Mouse (Mus musculus) heart, embryonic 10.5 days (tissue): ENCODE results near the gene A130010J15Rik. TPM values are rescaled to one million over a fixed set of nuclear protein-coding genes. Genes with fewer than 3 reads are reported as not detected.
A peak's percentile ranks its signal among the peaks of the same experiment; 100 is the strongest.

Experiments
- DNase-seq: peaks from one replicate; pipeline ENCODE4 v3.0.0-alpha.2; 2017; ENCODE audit warnings: low spot score
- H3K27ac ChIP-seq: fragments of 300-500 bp; sonication (generic); 2 replicates; pipeline ENCODE4 v1.5.1; 2016; ENCODE audit warnings: mild to moderate bottlenecking
- H3K27me3 ChIP-seq: fragments of 300-500 bp; sonication (generic); 2 replicates; pipeline ENCODE4 v1.6.1; 2016; ENCODE audit warnings: mild to moderate bottlenecking; ENCODE audit not compliant: poor library complexity, insufficient read depth, severe bottlenecking
- H3K36me3 ChIP-seq: fragments of 300-500 bp; sonication (generic); 2 replicates; pipeline ENCODE4 v1.6.1; 2016; ENCODE audit warnings: mild to moderate bottlenecking, moderate library complexity
- H3K4me1 ChIP-seq: fragments of 300-500 bp; sonication (generic); 2 replicates; pipeline ENCODE4 v1.6.1; 2016; ENCODE audit warnings: mild to moderate bottlenecking
- H3K4me3 ChIP-seq: fragments of 300-500 bp; sonication (generic); 2 replicates; pipeline ENCODE4 v1.5.1; 2016; ENCODE audit warnings: mild to moderate bottlenecking, moderate library complexity
- H3K9me3 ChIP-seq: fragments of 300-500 bp; sonication (generic); 2 replicates; pipeline ENCODE4 v1.6.1; 2016; ENCODE audit warnings: mild to moderate bottlenecking, moderate library complexity
- WGBS: fragments of 180-500 bp; shearing (Covaris S2); methylation state at CpG from one replicate; pipeline ENCODE4 v1.1.7; 2016; 5-methylcytosine and 5-hydroxymethylcytosine counted together
- polyA plus RNA-seq: library from polyadenylated mRNA; unstranded; fragments of >200 nt; fragmentation: Nextera tagmentation; extraction: Ambion mirVana; gene quantifications from 2 replicates; pipeline ENCODE4 v1.2.1, GENCODE M21; 2016

Gene A130010J15Rik
- 15.3 and 16.5 TPM in 2 replicates for polyA plus RNA-seq

- Histone ChIP-seq H3K4me1 (peaks cover 16% of the 10 kb centered on the region), H3K36me3 (no peaks in the 10 kb centered on the region), H3K9me3 (no peaks in the 10 kb centered on the region), H3K27me3 (no peaks in the 10 kb centered on the region), H3K4me3 (no peak within 1 kb of the TSS), H3K27ac (no peak within 1 kb of the TSS)
- WGBS = 87% methylated on average over 3 of the region's 3 CpGs
- no peak for DNase-seq
Measured at GRCm38 (mm10) chr1:193167746-193168145, at the start of gene A130010J15Rik. TSS of gene A130010J15Rik (plus strand) at chr1:193168046.

DNA sequence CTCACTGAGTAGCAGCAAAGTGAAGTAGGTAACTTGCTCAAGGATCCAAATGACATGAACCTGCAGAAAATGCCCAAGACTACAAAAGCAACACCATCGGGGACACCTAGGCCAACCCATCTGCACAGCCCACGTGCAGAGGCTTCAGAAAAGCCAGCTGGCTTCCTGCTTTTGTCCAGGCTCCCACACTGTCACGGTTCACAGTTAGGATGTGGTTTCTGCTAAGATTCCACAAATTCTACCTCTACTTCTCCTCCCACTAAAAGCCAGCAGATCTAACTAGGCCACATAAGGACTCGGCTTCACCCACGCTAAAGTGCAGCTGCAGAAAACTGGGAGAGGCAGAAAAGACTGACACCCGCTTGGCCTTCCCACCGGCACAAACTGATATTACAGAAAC lies 45.1 kb upstream of the A130010J15Rik start:
- H3K36me3 ChIP-seq = peaks cover 86% of the 10 kb centered on the region
- 85% methylated on average over 7 of the region's 7 CpGs for WGBS
- no peaks in the 10 kb centered on the region for H3K4me1 ChIP-seq
- DNase-seq = no peak
- H3K27me3 ChIP-seq = no peaks in the 10 kb centered on the region
- H3K9me3 ChIP-seq = no peaks in the 10 kb centered on the region
- H3K27ac ChIP-seq = no peak overlapping the region
- no peak overlapping the region for H3K4me3 ChIP-seq

GRCm38 (mm10) chr1:193123290-193123689 lies 44.6 kb upstream of the A130010J15Rik start:
- Histone ChIP-seq H3K4me3 (no peak overlapping the region), H3K27ac (no peak overlapping the region), H3K9me3 (no peaks in the 10 kb centered on the region), H3K36me3 (peaks cover 86% of the 10 kb centered on the region), H3K27me3 (no peaks in the 10 kb centered on the region), H3K4me1 (no peaks in the 10 kb centered on the region)
- WGBS = 91% methylated on average over 6 of the region's 6 CpGs
- no peak for DNase-seq

- WGBS = 88% methylated on average over 4 of the region's 4 CpGs
- H3K36me3 ChIP-seq = peaks cover 62% of the 10 kb centered on the region
Measured at GRCm38 (mm10) chr1:193125835-193126234, 42.0 kb upstream of the A130010J15Rik start.

GRCm38 (mm10) chr1:193128055-193128454 lies 39.8 kb upstream of the A130010J15Rik start:
- Histone ChIP-seq H3K9me3 (no peaks in the 10 kb centered on the region), H3K27ac (no peak overlapping the region), H3K27me3 (no peaks in the 10 kb centered on the region), H3K36me3 (peaks cover 40% of the 10 kb centered on the region), H3K4me1 (peaks cover 11% of the 10 kb centered on the region; the same call in 1 of the 2 replicates), H3K4me3 (no peak overlapping the region)
- no peak for DNase-seq
- whole genome bisulfite sequencing = 94% methylated on average over 6 of the region's 6 CpGs

More at GRCm38 (mm10) chr1:193125835-193126234, 42.0 kb upstream of the A130010J15Rik start:
- H3K27ac ChIP-seq = no peak overlapping the region
- H3K9me3 ChIP-seq = no peaks in the 10 kb centered on the region
- no peak for DNase-seq
- no peak overlapping the region for H3K4me3 ChIP-seq
- no peaks in the 10 kb centered on the region for H3K27me3 ChIP-seq
- H3K4me1 ChIP-seq = peaks cover 11% of the 10 kb centered on the region; the same call in 1 of the 2 replicates

- Histone ChIP-seq H3K27ac (peak overlapping the region; percentile 89), H3K4me3 (peak overlapping the region; percentile 98), H3K36me3 (peaks cover 28% of the 10 kb centered on the region), H3K4me1 (peaks cover 11% of the 10 kb centered on the region; the same call in 1 of the 2 replicates), H3K9me3 (no peaks in the 10 kb centered on the region), H3K27me3 (no peaks in the 10 kb centered on the region)
- WGBS = 20% methylated on average over 5 of the region's 5 CpGs
- DNase-seq = no peak
Measured at GRCm38 (mm10) chr1:193129321-193129720, 38.5 kb upstream of the A130010J15Rik start.

DNA sequence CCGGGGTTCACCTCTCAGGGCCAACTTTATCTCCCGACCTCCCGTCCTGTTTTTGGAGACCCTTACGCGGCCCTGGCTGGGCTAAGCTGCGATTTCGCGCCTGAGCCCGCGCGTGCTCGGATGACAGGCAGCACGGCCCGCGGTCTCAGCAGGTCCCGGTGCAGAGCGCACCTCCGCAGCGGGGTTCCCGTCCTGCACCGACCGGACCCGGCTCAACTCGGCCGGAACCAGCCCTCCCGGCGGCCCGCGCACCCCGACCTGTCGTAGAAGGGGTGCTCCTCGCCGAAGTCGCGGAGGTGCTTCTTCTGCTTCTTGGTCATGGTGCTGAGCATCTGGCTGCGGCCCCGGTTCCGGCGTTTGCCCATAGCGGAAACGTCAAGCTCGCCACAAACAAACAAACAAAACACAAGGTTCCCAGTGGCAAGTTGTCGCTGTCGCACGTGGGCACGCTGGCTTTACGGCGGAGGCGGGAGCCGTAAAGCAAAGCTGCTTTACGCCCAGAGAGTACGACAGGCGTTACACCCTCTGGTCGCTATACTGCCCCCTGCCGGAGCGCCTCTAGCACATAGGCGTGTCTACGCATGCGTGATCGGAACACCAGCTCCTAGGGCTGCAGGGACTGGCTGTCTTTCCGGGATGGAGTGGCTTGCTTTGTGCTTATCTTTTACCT lies 37.9 kb upstream of the A130010J15Rik start, which contains the start of gene Diexf:
TSS of gene Diexf (minus strand) at position 487 of the 670 bp plus-strand sequence.
- H3K4me3 ChIP-seq = peak within 1 kb of the TSS; percentile 98
- peaks cover 11% of the 10 kb centered on the region; the same call in 1 of the 2 replicates for H3K4me1 ChIP-seq
- H3K27ac ChIP-seq = peak within 1 kb of the TSS; percentile 89
- DNase-seq = peak; percentile 98
- under 1% methylated on average over 61 of the region's 61 CpGs for WGBS
- no peaks in the 10 kb centered on the region for H3K9me3 ChIP-seq
- no peaks in the 10 kb centered on the region for H3K27me3 ChIP-seq
- H3K36me3 ChIP-seq = peaks cover 22% of the 10 kb centered on the region

- H3K27ac ChIP-seq = peak overlapping the region; percentile 89
Measured at GRCm38 (mm10) chr1:193130456-193130825, 37.4 kb upstream of the A130010J15Rik start.

DNA sequence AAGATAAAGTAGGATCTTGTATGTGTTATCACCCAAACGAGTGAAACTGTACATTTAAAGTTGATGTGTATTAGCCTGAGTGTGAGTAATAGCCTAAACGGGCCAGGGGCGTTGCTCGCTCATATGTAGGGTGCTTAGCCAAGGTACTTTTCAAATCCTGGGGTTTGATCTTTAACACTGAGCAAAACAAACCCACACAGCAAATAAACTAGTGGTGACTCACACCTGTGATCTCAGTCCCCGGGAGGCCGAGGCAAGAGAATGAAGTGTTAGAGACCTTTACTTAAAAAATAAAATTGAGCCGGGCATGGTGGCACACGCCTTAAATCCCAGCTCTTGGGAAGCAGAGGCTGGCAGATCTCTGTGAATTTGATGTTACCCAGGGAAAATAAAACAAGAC lies 37.0 kb upstream of the A130010J15Rik start:
- WGBS = 79% methylated on average over 8 of the region's 8 CpGs
- DNase-seq = no peak
- peak overlapping the region; percentile 89 for H3K27ac ChIP-seq
- no peaks in the 10 kb centered on the region for H3K9me3 ChIP-seq
- peaks cover 11% of the 10 kb centered on the region; the same call in 1 of the 2 replicates for H3K4me1 ChIP-seq
- H3K36me3 ChIP-seq = peaks cover 19% of the 10 kb centered on the region
- H3K4me3 ChIP-seq = peak overlapping the region; percentile 98
- H3K27me3 ChIP-seq = no peaks in the 10 kb centered on the region

More at GRCm38 (mm10) chr1:193130456-193130825, 37.4 kb upstream of the A130010J15Rik start:
- 25% methylated on average over 11 of the region's 11 CpGs for WGBS
- DNase-seq = no peak
- peaks cover 11% of the 10 kb centered on the region; the same call in 1 of the 2 replicates for H3K4me1 ChIP-seq
- peaks cover 19% of the 10 kb centered on the region for H3K36me3 ChIP-seq
- H3K4me3 ChIP-seq = peak overlapping the region; percentile 98
- H3K9me3 ChIP-seq = no peaks in the 10 kb centered on the region
- H3K27me3 ChIP-seq = no peaks in the 10 kb centered on the region

DNA sequence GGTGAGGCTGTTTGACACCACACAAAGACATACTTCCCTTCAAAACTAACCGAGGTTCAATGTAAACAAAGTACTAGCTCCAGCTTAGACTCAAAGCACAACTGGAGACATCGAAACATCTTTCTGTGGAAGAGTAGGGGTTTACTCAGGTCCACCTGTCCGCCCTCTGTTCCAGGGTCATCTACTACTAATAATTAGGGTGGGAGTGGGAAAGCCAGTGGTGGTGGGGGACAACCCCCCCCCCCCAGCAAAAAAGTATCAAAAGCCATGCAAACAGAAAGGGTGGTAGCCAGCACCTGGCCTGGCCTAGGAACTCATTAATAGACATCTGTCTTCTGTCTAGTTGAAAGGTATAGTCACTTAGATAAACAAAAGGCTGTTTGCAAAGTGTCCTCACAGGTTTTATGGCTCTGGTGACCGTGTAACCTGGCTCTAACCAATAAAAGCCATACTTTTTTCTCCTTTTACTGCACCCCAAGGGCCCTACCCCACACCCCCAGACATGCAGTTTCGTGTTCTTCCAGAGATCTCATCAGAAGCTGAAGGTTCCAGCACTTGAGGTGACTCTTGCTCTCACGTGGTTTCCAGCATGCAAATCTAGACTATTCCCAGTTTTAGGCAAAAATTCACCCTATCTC lies 36.4 kb upstream of the A130010J15Rik start:
- no peak overlapping the region for H3K4me3 ChIP-seq
- H3K9me3 ChIP-seq = no peaks in the 10 kb centered on the region
- H3K4me1 ChIP-seq = peaks cover 11% of the 10 kb centered on the region; the same call in 1 of the 2 replicates
- 76% methylated on average over 6 of the region's 6 CpGs for WGBS
- H3K27me3 ChIP-seq = no peaks in the 10 kb centered on the region
- peaks cover 18% of the 10 kb centered on the region for H3K36me3 ChIP-seq
- no peak for DNase-seq
- no peak overlapping the region for H3K27ac ChIP-seq

- Histone ChIP-seq H3K27me3 (no peaks in the 10 kb centered on the region), H3K27ac (no peak overlapping the region), H3K4me1 (peaks cover 11% of the 10 kb centered on the region; the same call in 1 of the 2 replicates), H3K4me3 (no peak overlapping the region), H3K36me3 (peaks cover 9% of the 10 kb centered on the region), H3K9me3 (no peaks in the 10 kb centered on the region)
- DNase-seq = no peak
Measured at GRCm38 (mm10) chr1:193132385-193132784, 35.5 kb upstream of the A130010J15Rik start.

- H3K27ac ChIP-seq = no peak overlapping the region
- peaks cover 14% of the 10 kb centered on the region; the same call in 1 of the 2 replicates for H3K4me1 ChIP-seq
- WGBS = 71% methylated on average over 1 of the region's 1 CpGs
- H3K4me3 ChIP-seq = no peak overlapping the region
- no peak for DNase-seq
- H3K9me3 ChIP-seq = no peaks in the 10 kb centered on the region
- no peaks in the 10 kb centered on the region for H3K36me3 ChIP-seq
- no peaks in the 10 kb centered on the region for H3K27me3 ChIP-seq
Measured at GRCm38 (mm10) chr1:193133726-193134125, 34.1 kb upstream of the A130010J15Rik start.

GRCm38 (mm10) chr1:193138087-193138486 lies 29.8 kb upstream of the A130010J15Rik start:
- DNase-seq = no peak
- no peaks in the 10 kb centered on the region for H3K36me3 ChIP-seq
- 0 out of 2 replicates have a peak overlapping the region, but pooled peaks have one; percentile 6 for H3K27ac ChIP-seq
- WGBS = 43% methylated on average over 7 of the region's 7 CpGs
- peaks cover 11% of the 10 kb centered on the region for H3K4me1 ChIP-seq
- no peak overlapping the region for H3K4me3 ChIP-seq
- H3K9me3 ChIP-seq = no peaks in the 10 kb centered on the region
- no peaks in the 10 kb centered on the region for H3K27me3 ChIP-seq
